Mouse (Mus musculus): ENCODE measurements around the gene Ltbr.

GRCm38 (mm10) chr6:125305465-125305864 is 8.2 kb downstream of the Ltbr start:
- TF ChIP-seq CTCF (IDR thresholded peaks at IDR 0.05; ENCODE audit: extremely low read depth, insufficient read depth, low read length) (no peak), POLR2A (IDR thresholded peaks at IDR 0.05; ENCODE audit: extremely low read depth, insufficient read depth, low read length) (no peak)

Data from cortical plate, adult 2 months (tissue).